ENCODE assay signal across 8 mouse cellular contexts in genomic region chr13:20184239-20185033, GRCm38 (mm10).
DNase-seq lines count a peak whose midpoint lies in the region; ATAC-seq and TF ChIP-seq lines count a peak whose summit lies in the region.

No protein-coding gene starts in this region.

- intact Hi-C loops in left cerebral cortex, postnatal 36 days (cut with DNase I) = loop anchor here (1.0 kb wide), 1 partner anchor 94 kb away; the partner anchor contains the start of gene Elmo1

- no peaks in the 10 kb centered on the region for H3K36me3 ChIP-seq in embryonic facial prominence, embryonic 11.5 days (replicated peaks; ENCODE audit: control insufficient read depth, insufficient read depth, low read depth, low read length)
- no peaks in the 10 kb centered on the region for H3K36me3 ChIP-seq in embryonic facial prominence, embryonic 10.5 days (replicated peaks)
- peaks cover 19% of the 10 kb centered on the region for H3K36me3 ChIP-seq in E14TG2a.4 (ENCODE audit: insufficient read depth, low read length)
- no peaks in the 10 kb centered on the region for H3K36me3 ChIP-seq in heart, embryonic 15.5 days
- 0 out of 2 replicates have a peak, but pooled peaks cover 4% of the 10 kb centered on the region for H3K36me3 ChIP-seq in lung, postnatal 0 days (ENCODE audit: insufficient read depth, low read length)

- H3K27me3 ChIP-seq in embryonic facial prominence, embryonic 11.5 days (ENCODE audit: control insufficient read depth, insufficient read depth, low read length) = no peaks in the 10 kb centered on the region
- H3K27me3 ChIP-seq in embryonic facial prominence, embryonic 10.5 days (replicated peaks; ENCODE audit: low read depth, poor library complexity, severe bottlenecking) = no peaks in the 10 kb centered on the region
- H3K27me3 ChIP-seq in E14TG2a.4 (ENCODE audit: insufficient read depth, low read length) = no peaks in the 10 kb centered on the region
- H3K27me3 ChIP-seq in heart, embryonic 15.5 days = no peaks in the 10 kb centered on the region
- no peaks in the 10 kb centered on the region for H3K27me3 ChIP-seq in lung, postnatal 0 days (replicated peaks; ENCODE audit: insufficient read depth, low read length)

- TF ChIP-seq EP300 in lung, postnatal 0 days (IDR thresholded peaks at IDR 0.05) = peak; percentile 60

- no peak overlapping the region for H3K4me3 ChIP-seq in embryonic facial prominence, embryonic 11.5 days (ENCODE audit: low read depth, low read length)
- no peak overlapping the region for H3K4me3 ChIP-seq in embryonic facial prominence, embryonic 10.5 days
- peak overlapping the region; percentile 65 for H3K4me3 ChIP-seq in E14TG2a.4 (replicated peaks; ENCODE audit: low read length)
- H3K4me3 ChIP-seq in heart, embryonic 15.5 days = peak overlapping the region; percentile 11; the same call in 1 of the 2 replicates
- H3K4me3 ChIP-seq in lung, postnatal 0 days (ENCODE audit: low read depth, low read length) = 0 out of 2 replicates have a peak overlapping the region, but pooled peaks have one; percentile 6

- TF ChIP-seq CTCF in E14TG2a.4 (conservative IDR thresholded peaks at IDR 0.05; ENCODE audit: low read length) = no peak
- TF ChIP-seq CTCF in lung, postnatal 0 days (IDR thresholded peaks at IDR 0.05) = peak; percentile 51

- no peaks in the 10 kb centered on the region for H3K4me1 ChIP-seq in embryonic facial prominence, embryonic 11.5 days (ENCODE audit: control insufficient read depth, insufficient read depth, low read length)
- peaks cover 21% of the 10 kb centered on the region for H3K4me1 ChIP-seq in embryonic facial prominence, embryonic 10.5 days
- H3K4me1 ChIP-seq in E14TG2a.4 (replicated peaks; ENCODE audit: low read depth, low read length) = peaks cover 87% of the 10 kb centered on the region
- H3K4me1 ChIP-seq in heart, embryonic 15.5 days (replicated peaks) = peaks cover 29% of the 10 kb centered on the region
- peaks cover 23% of the 10 kb centered on the region; the same call in 1 of the 2 replicates for H3K4me1 ChIP-seq in lung, postnatal 0 days (ENCODE audit: insufficient read depth, low read depth, low read length)

- no peak for DNase-seq in embryonic facial prominence, embryonic 11.5 days (ENCODE audit: low spot score)
- no peak for DNase-seq in embryonic facial prominence, embryonic 10.5 days (ENCODE audit: low spot score)
- peak; percentile 61 for DNase-seq in lung, postnatal 0 days (ENCODE audit: low spot score)
- DNase-seq in cerebellum, adult 18-20 months = no peak
- no peak for DNase-seq in left cerebral cortex, postnatal 36 days (ENCODE audit: low spot score in 2 of 2)
- no peak for DNase-seq in adrenal gland, adult 18-20 months (ENCODE audit: low spot score in 2 of 2)

- 0 out of 2 replicates have a peak, but pooled peaks have one; percentile 35 for ATAC-seq in embryonic facial prominence, embryonic 11.5 days (replicated peaks; ENCODE audit: insufficient number of reproducible peaks, low FRiP score, low TSS enrichment, low read depth)
- no peak for ATAC-seq in heart, embryonic 15.5 days (replicated peaks; ENCODE audit: insufficient number of reproducible peaks, insufficient read depth, low FRiP score, low read depth)
- ATAC-seq in lung, postnatal 0 days = peak; percentile 43

- no peak overlapping the region for H3K4me2 ChIP-seq in embryonic facial prominence, embryonic 11.5 days (ENCODE audit: low read depth, low read length)
- H3K4me2 ChIP-seq in heart, embryonic 15.5 days = peak overlapping the region; percentile 20; the same call in 1 of the 2 replicates
- H3K4me2 ChIP-seq in lung, postnatal 0 days (replicated peaks; ENCODE audit: low read depth, low read length) = peak overlapping the region; percentile 43; the same call in 1 of the 2 replicates

- H3K9me3 ChIP-seq in embryonic facial prominence, embryonic 11.5 days (replicated peaks; ENCODE audit: control insufficient read depth, low read length) = no peaks in the 10 kb centered on the region
- no peaks in the 10 kb centered on the region for H3K9me3 ChIP-seq in embryonic facial prominence, embryonic 10.5 days
- H3K9me3 ChIP-seq in E14TG2a.4 (ENCODE audit: low read length) = no peaks in the 10 kb centered on the region
- no peaks in the 10 kb centered on the region for H3K9me3 ChIP-seq in heart, embryonic 15.5 days (replicated peaks)
- no peaks in the 10 kb centered on the region for H3K9me3 ChIP-seq in lung, postnatal 0 days (ENCODE audit: low read length)

- no peak overlapping the region; the same call in 1 of the 2 replicates for H3K27ac ChIP-seq in embryonic facial prominence, embryonic 11.5 days (replicated peaks; ENCODE audit: low read depth, low read length)
- H3K27ac ChIP-seq in embryonic facial prominence, embryonic 10.5 days (replicated peaks) = no peak overlapping the region
- peak overlapping the region; percentile 56 for H3K27ac ChIP-seq in heart, embryonic 15.5 days
- H3K27ac ChIP-seq in lung, postnatal 0 days (ENCODE audit: low read length) = peak overlapping the region; percentile 63

- 69% methylated on average over 13 of the region's 13 CpGs for WGBS in embryonic facial prominence, embryonic 11.5 days
- 73% methylated on average over 13 of the region's 13 CpGs for WGBS in embryonic facial prominence, embryonic 10.5 days
- 61% methylated on average over 13 of the region's 13 CpGs for WGBS in heart, embryonic 15.5 days
- 51% methylated on average over 13 of the region's 13 CpGs for WGBS in lung, postnatal 0 days

- H3K9ac ChIP-seq in embryonic facial prominence, embryonic 11.5 days (replicated peaks; ENCODE audit: low read length) = no peak overlapping the region
- H3K9ac ChIP-seq in heart, embryonic 15.5 days = no peak overlapping the region
- H3K9ac ChIP-seq in lung, postnatal 0 days (replicated peaks; ENCODE audit: low read depth) = no peak overlapping the region

Comparison
In these comparisons a context has a peak if more than half of its experiments do, and no peak if none do; other contexts are left out.
1. H3K27ac ChIP-seq: peak in heart, embryonic 15.5 days (single experiment) and lung, postnatal 0 days (single experiment); none in embryonic facial prominence, embryonic 11.5 days (single experiment) and embryonic facial prominence, embryonic 10.5 days (single experiment).
2. H3K4me3 ChIP-seq: peak in E14TG2a.4 (single experiment), heart, embryonic 15.5 days (single experiment) and lung, postnatal 0 days (single experiment); none in embryonic facial prominence, embryonic 11.5 days (single experiment) and embryonic facial prominence, embryonic 10.5 days (single experiment).